Mouse (Mus musculus) adrenal gland, postnatal 36 days (tissue): ENCODE measurements around the gene Cdc123. TPM values are rescaled to one million over a fixed set of nuclear protein-coding genes. Genes with fewer than 3 reads are reported as not detected.

ENCODE experiments used
- DNase-seq, 2 experiments: peaks; one replicate each; pipeline ENCODE4 v3.0.0; 2021; ENCODE audit warnings: mixed read lengths in 1 of 2
- long read RNA-seq, 2 experiments: library from polyadenylated mRNA; stranded (forward); transcript quantifications; one replicate each; pipeline ENCODE4 v2.0.0; 2021; ENCODE audit warnings: borderline sequencing depth in 2 of 2
- total RNA-seq, 2 experiments: library from RNA; stranded (reverse); gene quantifications; 2 replicates each; pipeline ENCODE4 v1.2.3; 2021

Cdc123 gene
- 100 to 1,000 TPM; 133 to 138 TPM for total RNA-seq
- long read RNA-seq, experiment 1, transcript Cdc123-201 (13 exons, 1,827 nt): major isoform, 95 of 113 reads
- long read RNA-seq, experiment 1, partial matches to known transcripts: 5 of 113 reads
- long read RNA-seq, experiment 1, other reads (novel, unspliced or antisense): 12 of 113 reads
- long read RNA-seq, experiment 2, transcript Cdc123-201 (13 exons, 1,827 nt): major isoform, 28 of 34 reads
- long read RNA-seq, experiment 2, partial matches to known transcripts: 1 of 34 reads
- long read RNA-seq, experiment 2, other reads (novel, unspliced or antisense): 5 of 34 reads

- peak; percentile 86 to 90 for DNase-seq
Observed at GRCm38 (mm10) chr2:5844873-5845631, at the start of gene Cdc123, which contains the start of gene Nudt5. Gene Cdc123, minus strand, starts transcription at chr2:5845164. Gene Nudt5, plus strand, starts transcription at chr2:5845019.

GRCm38 (mm10) chr2:5894296-5894695 is 49.3 kb upstream of the Cdc123 start:
- peak in 1 of 2 experiments; percentile 12 for DNase-seq

GRCm38 (mm10) chr2:5889412-5889811 is 44.4 kb upstream of the Cdc123 start:
- no peak for DNase-seq

- DNase-seq: no peak
Observed at GRCm38 (mm10) chr2:5888865-5889264, 43.9 kb upstream of the Cdc123 start.

GRCm38 (mm10) chr2:5877446-5877845 is 32.5 kb upstream of the Cdc123 start:
- no peak for DNase-seq

GRCm38 (mm10) chr2:5869746-5870145 is 24.8 kb upstream of the Cdc123 start:
- no peak for DNase-seq

- no peak for DNase-seq
Observed at GRCm38 (mm10) chr2:5867681-5868080, 22.7 kb upstream of the Cdc123 start.

- DNase-seq: no peak
Observed at GRCm38 (mm10) chr2:5862834-5863233, 17.9 kb upstream of the Cdc123 start, which contains the start of gene Gm13199. Gene Gm13199, minus strand, starts transcription at chr2:5862934.

GRCm38 (mm10) chr2:5851866-5852265 is 6.9 kb upstream of the Cdc123 start:
- DNase-seq: no peak

GRCm38 (mm10) chr2:5851116-5851515 is 6.2 kb upstream of the Cdc123 start:
- DNase-seq: peak; percentile 67 to 71

- DNase-seq: no peak
Observed at GRCm38 (mm10) chr2:5845826-5846225, 862 bp upstream of the Cdc123 start.

GRCm38 (mm10) chr2:5844181-5844872 is 637 bp downstream of the Cdc123 start:
- peak in 1 of 2 experiments; percentile 7 for DNase-seq

GRCm38 (mm10) chr2:5840815-5841214 is 4.1 kb downstream of the Cdc123 start:
- no peak for DNase-seq

- DNase-seq: no peak
Observed at GRCm38 (mm10) chr2:5825265-5825913, 19.6 kb downstream of the Cdc123 start.

GRCm38 (mm10) chr2:5824685-5825084 is 20.3 kb downstream of the Cdc123 start:
- DNase-seq: no peak

GRCm38 (mm10) chr2:5824213-5824612 is 20.8 kb downstream of the Cdc123 start:
- no peak for DNase-seq

- no peak for DNase-seq
Observed at GRCm38 (mm10) chr2:5822449-5822848, 22.5 kb downstream of the Cdc123 start.

- DNase-seq: no peak
Observed at GRCm38 (mm10) chr2:5821264-5821663, 23.7 kb downstream of the Cdc123 start.

GRCm38 (mm10) chr2:5811235-5811782 is 33.7 kb downstream of the Cdc123 start:
- no peak for DNase-seq

GRCm38 (mm10) chr2:5810036-5810718 is 34.8 kb downstream of the Cdc123 start:
- no peak for DNase-seq

GRCm38 (mm10) chr2:5806201-5806600 is 38.8 kb downstream of the Cdc123 start:
- peak; percentile 10 to 17 for DNase-seq
